Mouse (Mus musculus) neural tube, embryonic 14.5 days (tissue): ENCODE measurements at regions not wholly inside any gene's neighbourhood (a gene's known extent, or its start where the extent isn't known, plus 50 kb on each side); places are given as distances from the start of the nearest gene placed in this dataset.

Experiments used
- ATAC-seq: fragments of 200-750 bp; cut with Nextera tagmentation; 2 replicates; pipeline ENCODE4 v1.8.0; 2017; ENCODE audit warnings: low read depth, mild to moderate bottlenecking, moderate TSS enrichment, moderate library complexity
- H3K27ac ChIP-seq: fragments of 300-500 bp; sonication (generic); 2 replicates; pipeline ENCODE4 v1.5.1; 2014; ENCODE audit warnings: low read depth, mild to moderate bottlenecking, control low read depth, low read length, moderate library complexity, mixed read lengths
- H3K27me3 ChIP-seq: fragments of 300-500 bp; sonication (generic); 2 replicates; pipeline ENCODE4 v1.6.1; 2014; ENCODE audit warnings: low read length; ENCODE audit not compliant: control insufficient read depth, insufficient read depth
- H3K36me3 ChIP-seq: fragments of 300-500 bp; sonication (generic); 2 replicates; pipeline ENCODE4 v1.6.1; 2014; ENCODE audit warnings: low read length, mixed read lengths; ENCODE audit not compliant: control insufficient read depth, insufficient read depth
- H3K4me1 ChIP-seq: fragments of 300-500 bp; sonication (generic); 2 replicates; pipeline ENCODE4 v1.6.1; 2014; ENCODE audit warnings: low read length; ENCODE audit not compliant: control insufficient read depth, insufficient read depth
- H3K4me2 ChIP-seq: fragments of 300-500 bp; sonication (generic); 2 replicates; pipeline ENCODE4 v1.6.1; 2014; ENCODE audit warnings: mild to moderate bottlenecking, low read depth, low read length, control low read depth
- H3K4me3 ChIP-seq: fragments of 300-500 bp; sonication (generic); 2 replicates; pipeline ENCODE4 v1.5.1; 2014; ENCODE audit warnings: low read depth, low read length, control low read depth, mixed read lengths
- H3K9ac ChIP-seq: fragments of 300-500 bp; sonication (generic); replicated peaks from 2 replicates; pipeline ENCODE4 v1.6.1; 2014; ENCODE audit warnings: low read depth, mild to moderate bottlenecking, control low read depth, low read length, mixed read lengths
- H3K9me3 ChIP-seq: fragments of 300-500 bp; sonication (generic); 2 replicates; pipeline ENCODE4 v1.6.1; 2016; ENCODE audit warnings: low read length; ENCODE audit not compliant: control insufficient read depth
- WGBS: fragments of 180-500 bp; shearing (Covaris S2); extraction: QIAGEN DNeasy Blood & Tissue Kit; methylation state at CpG from one replicate; pipeline ENCODE4 v1.1.7; 2014; 5-methylcytosine and 5-hydroxymethylcytosine counted together

DNA sequence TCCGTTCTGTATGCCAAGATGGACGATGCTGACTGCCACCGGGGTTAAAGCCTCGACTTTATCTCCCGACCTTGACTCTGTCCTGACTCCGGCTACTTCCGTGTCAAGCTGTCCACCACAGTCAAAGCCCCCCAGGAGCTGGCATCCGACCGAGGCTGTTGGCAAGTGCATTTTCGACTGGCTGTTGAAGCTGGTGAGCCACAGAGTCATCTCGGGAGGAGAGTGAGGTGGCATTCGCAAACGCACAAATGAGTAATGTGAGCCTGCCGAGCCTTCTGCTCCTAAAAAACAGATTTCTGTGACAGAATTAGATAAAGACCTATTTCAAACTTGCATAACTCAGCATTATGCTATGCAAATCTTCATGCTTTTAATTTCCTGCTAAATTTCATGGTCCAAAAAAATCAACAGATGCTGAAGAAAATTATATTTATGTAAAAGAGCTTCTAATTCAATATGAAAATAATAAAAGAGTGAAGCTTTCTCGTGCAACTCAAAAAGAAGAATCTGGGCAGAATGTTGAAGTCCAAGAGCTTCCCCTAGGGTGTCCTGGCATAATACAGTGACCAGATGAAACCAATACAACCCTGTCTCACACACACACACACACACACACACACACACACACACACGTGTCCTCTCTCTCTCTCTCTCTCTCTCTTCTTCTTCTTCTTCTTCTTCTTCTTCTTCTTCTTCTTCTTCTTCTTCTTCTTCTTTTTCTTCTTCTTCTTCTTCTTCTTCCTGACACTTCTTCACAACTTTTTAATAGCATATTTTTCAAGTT is 171.2 kb upstream of the Atp2b1 start:
- Histone ChIP-seq H3K9ac (no peak overlapping the region), H3K9me3 (no peaks in the 10 kb centered on the region), H3K4me1 (no peaks in the 10 kb centered on the region), H3K4me2 (no peak overlapping the region), H3K4me3 (no peak overlapping the region), H3K27ac (no peak overlapping the region), H3K36me3 (no peaks in the 10 kb centered on the region), H3K27me3 (no peaks in the 10 kb centered on the region)
- WGBS: 84% methylated on average over 16 of the region's 16 CpGs
- ATAC-seq: no peak

DNA sequence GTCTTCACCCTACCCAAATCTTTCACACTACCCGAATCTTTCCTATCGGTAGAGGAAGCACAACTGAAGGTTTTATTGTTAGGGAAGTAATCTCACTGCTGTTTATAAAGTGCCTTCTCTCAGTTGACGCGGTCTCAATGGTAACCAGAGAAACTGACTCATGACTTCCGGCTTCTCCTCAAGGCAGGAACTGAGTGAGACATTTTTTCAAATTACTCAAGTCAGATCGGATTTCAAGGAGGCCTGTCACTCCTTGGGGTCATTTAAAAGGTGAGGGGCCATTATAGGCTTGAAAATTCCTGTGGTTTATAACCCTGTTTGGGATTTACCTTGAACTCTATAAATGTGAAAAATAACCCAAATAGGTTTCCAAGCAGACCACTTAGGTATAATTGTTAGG is 170.0 kb upstream of the Atp2b1 start:
- 31% methylated on average over 6 of the region's 6 CpGs for WGBS
- no peak overlapping the region for H3K4me3 ChIP-seq

DNA sequence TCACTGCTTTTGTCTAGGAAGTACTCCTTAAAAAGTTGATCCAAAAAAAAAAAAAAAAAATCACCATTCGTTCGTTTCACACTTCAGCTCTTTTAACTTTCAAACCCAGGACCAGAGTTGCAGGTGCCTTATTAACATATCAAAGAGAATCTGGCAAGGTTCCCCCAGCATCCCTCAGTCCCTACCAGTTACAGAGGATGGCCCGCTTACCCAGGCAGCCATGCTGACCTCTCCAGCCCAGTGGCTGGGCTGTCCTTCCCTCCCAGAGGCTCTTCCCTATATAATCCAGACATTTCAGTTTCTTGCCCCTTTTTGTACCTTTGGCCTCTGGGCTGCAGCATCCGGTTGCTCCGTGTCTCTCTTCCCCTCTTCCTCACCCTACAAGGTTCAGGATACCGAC is 169.5 kb upstream of the Atp2b1 start:
- no peaks in the 10 kb centered on the region for H3K4me1 ChIP-seq
- ATAC-seq: no peak
- no peaks in the 10 kb centered on the region for H3K9me3 ChIP-seq
- no peak overlapping the region for H3K9ac ChIP-seq
- no peak overlapping the region for H3K4me2 ChIP-seq
- no peak overlapping the region for H3K27ac ChIP-seq
- no peaks in the 10 kb centered on the region for H3K36me3 ChIP-seq
- H3K4me3 ChIP-seq: no peak overlapping the region
- H3K27me3 ChIP-seq: no peaks in the 10 kb centered on the region
- 41% methylated on average over 6 of the region's 6 CpGs for WGBS

More for the DNA sequence above, 170.0 kb upstream of the Atp2b1 start:
- Histone ChIP-seq H3K27me3 (no peaks in the 10 kb centered on the region), H3K9ac (no peak overlapping the region), H3K27ac (no peak overlapping the region), H3K36me3 (no peaks in the 10 kb centered on the region), H3K9me3 (no peaks in the 10 kb centered on the region), H3K4me2 (no peak overlapping the region), H3K4me1 (no peaks in the 10 kb centered on the region)
- no peak for ATAC-seq

GRCm38 (mm10) chr10:98745409-98745808 is 168.8 kb upstream of the Atp2b1 start:
- 83% methylated on average over 2 of the region's 2 CpGs for WGBS
- Histone ChIP-seq H3K4me3 (no peak overlapping the region), H3K9ac (no peak overlapping the region), H3K27me3 (no peaks in the 10 kb centered on the region), H3K27ac (no peak overlapping the region), H3K4me1 (no peaks in the 10 kb centered on the region), H3K9me3 (no peaks in the 10 kb centered on the region), H3K36me3 (no peaks in the 10 kb centered on the region), H3K4me2 (no peak overlapping the region)
- ATAC-seq: no peak

- ATAC-seq: no peak
- Histone ChIP-seq H3K9me3 (no peaks in the 10 kb centered on the region), H3K4me1 (no peaks in the 10 kb centered on the region), H3K4me3 (no peak overlapping the region), H3K9ac (no peak overlapping the region), H3K4me2 (no peak overlapping the region), H3K36me3 (no peaks in the 10 kb centered on the region), H3K27ac (no peak overlapping the region), H3K27me3 (no peaks in the 10 kb centered on the region)
- WGBS: 96% methylated on average over 5 of the region's 5 CpGs
These were observed 168.3 kb upstream of the Atp2b1 start for GRCm38 (mm10) chr10:98745861-98746260.

GRCm38 (mm10) chr10:98748856-98749583 is 165.2 kb upstream of the Atp2b1 start:
- no peaks in the 10 kb centered on the region for H3K9me3 ChIP-seq
- no peak overlapping the region for H3K4me2 ChIP-seq
- no peaks in the 10 kb centered on the region for H3K36me3 ChIP-seq
- WGBS: 6% methylated on average over 3 of the region's 3 CpGs
- no peaks in the 10 kb centered on the region for H3K27me3 ChIP-seq
- peak; percentile 88; the same call in 1 of the 2 replicates for ATAC-seq
- no peak overlapping the region for H3K4me3 ChIP-seq
- no peak overlapping the region for H3K9ac ChIP-seq
- no peak overlapping the region for H3K27ac ChIP-seq
- no peaks in the 10 kb centered on the region for H3K4me1 ChIP-seq

GRCm38 (mm10) chr10:98749584-98749947 is 164.6 kb upstream of the Atp2b1 start:
- no peaks in the 10 kb centered on the region for H3K9me3 ChIP-seq
- ATAC-seq: no peak
- H3K4me3 ChIP-seq: no peak overlapping the region
- no peaks in the 10 kb centered on the region for H3K36me3 ChIP-seq
- H3K27ac ChIP-seq: no peak overlapping the region
- H3K9ac ChIP-seq: no peak overlapping the region
- H3K4me1 ChIP-seq: no peaks in the 10 kb centered on the region
- H3K4me2 ChIP-seq: no peak overlapping the region
- no peaks in the 10 kb centered on the region for H3K27me3 ChIP-seq
- WGBS: 44% methylated on average over 4 of the region's 4 CpGs

GRCm38 (mm10) chr10:98751376-98752058 is 162.7 kb upstream of the Atp2b1 start:
- 0 out of 2 replicates have a peak, but pooled peaks have one; percentile 11 for ATAC-seq

DNA sequence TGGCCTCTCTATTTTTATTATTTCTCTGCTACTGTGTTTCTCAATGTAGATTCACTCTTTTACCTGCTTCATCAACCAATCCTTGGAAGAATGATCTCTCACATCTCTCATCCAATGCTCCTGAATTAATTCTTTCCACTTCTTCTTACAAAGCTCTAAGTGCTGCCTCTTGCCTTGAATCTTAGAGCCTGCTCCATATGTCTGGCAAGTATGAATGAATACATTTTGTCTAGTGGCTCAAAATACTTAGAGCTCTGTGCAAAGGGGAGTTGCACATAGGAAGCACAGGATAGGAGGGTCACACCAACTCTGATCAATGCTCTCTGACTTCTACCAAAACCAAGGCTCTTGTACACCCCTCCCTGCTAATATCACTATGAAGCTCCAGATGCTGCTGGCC is 153.1 kb upstream of the Atp2b1 start:
- H3K9me3 ChIP-seq: no peaks in the 10 kb centered on the region

More at GRCm38 (mm10) chr10:98751376-98752058, 162.7 kb upstream of the Atp2b1 start:
- Histone ChIP-seq H3K4me2 (no peak overlapping the region), H3K9ac (no peak overlapping the region), H3K36me3 (no peaks in the 10 kb centered on the region), H3K4me3 (no peak overlapping the region), H3K4me1 (no peaks in the 10 kb centered on the region), H3K27me3 (no peaks in the 10 kb centered on the region), H3K9me3 (no peaks in the 10 kb centered on the region), H3K27ac (no peak overlapping the region)
- WGBS: 46% methylated on average over 11 of the region's 11 CpGs

More for the DNA sequence above, 153.1 kb upstream of the Atp2b1 start:
- Histone ChIP-seq H3K4me1 (no peaks in the 10 kb centered on the region), H3K27ac (no peak overlapping the region), H3K36me3 (no peaks in the 10 kb centered on the region), H3K27me3 (no peaks in the 10 kb centered on the region), H3K4me2 (no peak overlapping the region), H3K4me3 (no peak overlapping the region), H3K9ac (no peak overlapping the region)
- ATAC-seq: no peak
